Mouse (Mus musculus) heart, adult 18-20 months (tissue): ENCODE measurements around the gene Fbln1. TPM values are rescaled to one million over a fixed set of nuclear protein-coding genes. Genes with fewer than 3 reads are reported as not detected.

Source experiments
- DNase-seq, 2 experiments: peaks; one replicate each; pipeline ENCODE4 v3.0.0; 2021 to 2022; ENCODE audit warnings: mixed read lengths in 1 of 2
- total RNA-seq, 2 experiments: library from RNA; stranded (reverse); gene quantifications; 2 replicates each; pipeline ENCODE4 v1.2.3; 2021

Gene Fbln1
- total RNA-seq, 2 experiments from 2014 or later = 54.5 to 74.1 TPM

GRCm38 (mm10) chr15:85238821-85239745 is 33.3 kb downstream of the Fbln1 start:
- peak; percentile 78 to 89 for DNase-seq

GRCm38 (mm10) chr15:85240086-85240485 is 34.3 kb downstream of the Fbln1 start:
- DNase-seq = no peak

GRCm38 (mm10) chr15:85241856-85242255 is 36.1 kb downstream of the Fbln1 start:
- DNase-seq = no peak

- peak; percentile 35 to 38 for DNase-seq
Observed at GRCm38 (mm10) chr15:85244414-85245161, 38.8 kb downstream of the Fbln1 start.

GRCm38 (mm10) chr15:85245241-85246010 is 39.7 kb downstream of the Fbln1 start:
- peak; percentile 73 to 75 for DNase-seq

GRCm38 (mm10) chr15:85246016-85246415 is 40.3 kb downstream of the Fbln1 start:
- no peak for DNase-seq

- no peak for DNase-seq
Observed at GRCm38 (mm10) chr15:85246936-85247335, 41.2 kb downstream of the Fbln1 start.

- no peak for DNase-seq
Observed at GRCm38 (mm10) chr15:85248311-85248710, 42.6 kb downstream of the Fbln1 start.

GRCm38 (mm10) chr15:85249252-85249651 is 43.5 kb downstream of the Fbln1 start:
- peak; percentile 57 to 78 for DNase-seq

- no peak for DNase-seq
Observed at GRCm38 (mm10) chr15:85250436-85250835, 44.7 kb downstream of the Fbln1 start.

GRCm38 (mm10) chr15:85252476-85252875 is 46.7 kb downstream of the Fbln1 start:
- peak; percentile 52 to 68 for DNase-seq

GRCm38 (mm10) chr15:85257775-85258429 is 52.2 kb downstream of the Fbln1 start:
- peak; percentile 31 to 81 for DNase-seq

- DNase-seq = no peak
Observed at GRCm38 (mm10) chr15:85262805-85263204, 57.1 kb downstream of the Fbln1 start.

GRCm38 (mm10) chr15:85266729-85267434 is 61.1 kb downstream of the Fbln1 start:
- DNase-seq = peak; percentile 61 to 90

GRCm38 (mm10) chr15:85267891-85268290 is 62.1 kb downstream of the Fbln1 start:
- DNase-seq = no peak

GRCm38 (mm10) chr15:85272988-85273387 is 67.2 kb downstream of the Fbln1 start:
- no peak for DNase-seq

GRCm38 (mm10) chr15:85277221-85277620 is 71.5 kb downstream of the Fbln1 start:
- DNase-seq = no peak

- no peak for DNase-seq
Observed at GRCm38 (mm10) chr15:85278986-85279385, 73.2 kb downstream of the Fbln1 start.

GRCm38 (mm10) chr15:85282021-85282420 is 76.3 kb downstream of the Fbln1 start:
- no peak for DNase-seq

GRCm38 (mm10) chr15:85284651-85285050 is 78.9 kb downstream of the Fbln1 start:
- no peak for DNase-seq

- DNase-seq = no peak
Observed at GRCm38 (mm10) chr15:85294632-85295031, 88.9 kb downstream of the Fbln1 start.
